Mouse (Mus musculus) stomach, postnatal 0 days (tissue): ENCODE measurements around the gene Gprin3.

Source experiments
- CTCF ChIP-seq: IDR thresholded peaks from 2 replicates; pipeline ENCODE4 v1.5.1; 2016; ENCODE audit warnings: antibody characterized with exemption, low read depth, mild to moderate bottlenecking, moderate library complexity
- EP300 ChIP-seq: optimal IDR thresholded peaks from 2 replicates; pipeline ENCODE3; 2016; ENCODE audit warnings: antibody characterized with exemption

DNA sequence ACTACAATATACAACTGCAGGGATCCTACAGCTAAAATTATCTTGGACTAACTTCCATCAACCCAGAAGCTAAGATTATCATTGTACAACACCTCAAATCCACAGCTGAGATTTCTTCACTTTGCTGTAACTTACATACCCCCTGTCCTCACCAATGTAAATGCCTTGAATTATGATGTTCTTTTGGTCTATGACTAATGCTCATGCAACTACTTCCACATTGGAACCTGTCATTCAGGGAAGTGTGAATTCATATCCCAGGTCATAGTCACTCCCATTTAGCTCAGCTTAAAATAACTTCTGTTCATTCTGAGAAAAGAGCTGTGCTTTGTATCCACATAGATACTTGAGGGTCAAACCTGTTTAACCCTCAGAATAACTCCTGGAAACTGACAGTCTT lies 60.8 kb downstream of the Gprin3 start:
- TF ChIP-seq CTCF (no peak), EP300 (no peak)
